Mouse (Mus musculus) A20 (cell line): ENCODE measurements around the gene Tmem38b.
A peak's percentile ranks its signal among the peaks of the same experiment; 100 is the strongest.
"Not testable (repeated sequence)": the region's sequence is repeated elsewhere in the genome, so short reads cannot be mapped to it uniquely, and the experiment has no call there.

Source experiments
- DNase-seq: peaks from one replicate; pipeline ENCODE4 v3.0.0-alpha.2; 2011; ENCODE audit warnings: low read depth, low spot score

Gene Tmem38b

GRCm38 (mm10) chr4:53825821-53826605 lies at the start of gene Tmem38b:
Gene Tmem38b, plus strand, starts transcription at chr4:53826045.
- DNase-seq, result peak; percentile 88

- DNase-seq, result no peak
Measured at GRCm38 (mm10) chr4:53781396-53781795, 44.4 kb upstream of the Tmem38b start.

GRCm38 (mm10) chr4:53782216-53783070 lies 43.4 kb upstream of the Tmem38b start:
- DNase-seq, result no peak

GRCm38 (mm10) chr4:53785746-53786398 lies 40.0 kb upstream of the Tmem38b start:
- no peak for DNase-seq

- no peak for DNase-seq
Measured at GRCm38 (mm10) chr4:53786851-53787250, 39.0 kb upstream of the Tmem38b start.

GRCm38 (mm10) chr4:53789346-53789745 lies 36.5 kb upstream of the Tmem38b start:
- no peak for DNase-seq

- peak; percentile 27 for DNase-seq
Measured at GRCm38 (mm10) chr4:53794257-53794966, 31.4 kb upstream of the Tmem38b start.

GRCm38 (mm10) chr4:53795086-53795485 lies 30.8 kb upstream of the Tmem38b start:
- DNase-seq, result peak; percentile 80

- peak; percentile 66 for DNase-seq
Measured at GRCm38 (mm10) chr4:53795706-53796105, 30.1 kb upstream of the Tmem38b start.

GRCm38 (mm10) chr4:53796865-53797772 lies 28.7 kb upstream of the Tmem38b start:
- peak; percentile 53 for DNase-seq

GRCm38 (mm10) chr4:53798896-53799676 lies 26.8 kb upstream of the Tmem38b start:
- peak; percentile 17 for DNase-seq

- peak; percentile 30 for DNase-seq
Measured at GRCm38 (mm10) chr4:53799753-53800152, 26.1 kb upstream of the Tmem38b start.

GRCm38 (mm10) chr4:53803674-53804073 lies 22.2 kb upstream of the Tmem38b start:
- DNase-seq, result not testable (repeated sequence)

GRCm38 (mm10) chr4:53806428-53806827 lies 19.4 kb upstream of the Tmem38b start:
- not testable (repeated sequence) for DNase-seq

GRCm38 (mm10) chr4:53818320-53818719 lies 7.5 kb upstream of the Tmem38b start:
- DNase-seq, result no peak

GRCm38 (mm10) chr4:53823697-53824096 lies 2.1 kb upstream of the Tmem38b start:
- DNase-seq, result no peak

- no peak for DNase-seq
Measured at GRCm38 (mm10) chr4:53824831-53825230, 1.0 kb upstream of the Tmem38b start.

- DNase-seq, result peak; percentile 62
Measured at GRCm38 (mm10) chr4:53826641-53827248, 900 bp downstream of the Tmem38b start.

- peak; percentile 18 for DNase-seq
Measured at GRCm38 (mm10) chr4:53827869-53828268, 2.0 kb downstream of the Tmem38b start.
